Mouse (Mus musculus): ENCODE results near the gene Ginm1. TPM values are rescaled to one million over a fixed set of nuclear protein-coding genes. Genes with fewer than 3 reads are reported as not detected.
"Not testable (repeated sequence)": the region's sequence is repeated elsewhere in the genome, so short reads cannot be mapped to it uniquely, and the experiment has no call there.

Gene Ginm1
- polyA plus RNA-seq, 1 experiment from 2014 or later, result 78.9 TPM

- Histone ChIP-seq H3K4me1 (ENCODE audit: insufficient read depth) (0 out of 2 replicates have a peak, but pooled peaks cover 2% of the 10 kb centered on the region), H3K27me3 (ENCODE audit: insufficient read depth, low read length) (no peaks in the 10 kb centered on the region), H3K4me2 (ENCODE audit: low read depth, low read length) (no peak overlapping the region), H3K36me3 (replicated peaks; ENCODE audit: insufficient read depth, low read length) (peaks cover 59% of the 10 kb centered on the region), H3K9ac (replicated peaks) (no peak overlapping the region), H3K27ac (ENCODE audit: low read depth) (no peak overlapping the region), H3K9me3 (ENCODE audit: low read length) (no peaks in the 10 kb centered on the region), H3K4me3 (ENCODE audit: low read depth, low read length) (no peak overlapping the region)
- TF ChIP-seq CTCF (IDR thresholded peaks at IDR 0.05; ENCODE audit: low read depth), result no peak
- no peak for TF ChIP-seq EP300 (IDR thresholded peaks at IDR 0.05; ENCODE audit: low read depth)
- WGBS (ENCODE audit: insufficient replicate concordance), result 87% methylated on average over 8 of the region's 8 CpGs
- DNase-seq (no peak), ATAC-seq (no peak)
These were observed 17.2 kb downstream of the Ginm1 start for GRCm38 (mm10) chr10:7775421-7775820.

GRCm38 (mm10) chr10:7772769-7773168 is 19.9 kb downstream of the Ginm1 start:
- no peak overlapping the region for H3K9ac ChIP-seq (replicated peaks)
- ATAC-seq (peak; percentile 92), DNase-seq (no peak)
- H3K4me2 ChIP-seq (ENCODE audit: low read depth, low read length), result no peak overlapping the region
- H3K9me3 ChIP-seq (ENCODE audit: low read length), result no peaks in the 10 kb centered on the region
- peak overlapping the region; percentile 40; the same call in 1 of the 2 replicates for H3K27ac ChIP-seq (ENCODE audit: low read depth)
- no peaks in the 10 kb centered on the region for H3K27me3 ChIP-seq (ENCODE audit: insufficient read depth, low read length)
- WGBS (ENCODE audit: insufficient replicate concordance), result 63% methylated on average over 1 of the region's 1 CpGs
- no peaks in the 10 kb centered on the region for H3K4me1 ChIP-seq (ENCODE audit: insufficient read depth)
- peaks cover 58% of the 10 kb centered on the region for H3K36me3 ChIP-seq (replicated peaks; ENCODE audit: insufficient read depth, low read length)
- no peak for TF ChIP-seq EP300 (IDR thresholded peaks at IDR 0.05; ENCODE audit: low read depth)
- TF ChIP-seq CTCF (IDR thresholded peaks at IDR 0.05; ENCODE audit: low read depth), result no peak
- H3K4me3 ChIP-seq (ENCODE audit: low read depth, low read length), result no peak overlapping the region

GRCm38 (mm10) chr10:7772346-7772745 is 20.3 kb downstream of the Ginm1 start:
- Histone ChIP-seq H3K9me3 (ENCODE audit: low read length) (no peaks in the 10 kb centered on the region), H3K4me3 (ENCODE audit: low read depth, low read length) (no peak overlapping the region), H3K9ac (replicated peaks) (no peak overlapping the region), H3K36me3 (replicated peaks; ENCODE audit: insufficient read depth, low read length) (peaks cover 59% of the 10 kb centered on the region), H3K4me2 (ENCODE audit: low read depth, low read length) (no peak overlapping the region), H3K4me1 (ENCODE audit: insufficient read depth) (no peaks in the 10 kb centered on the region), H3K27me3 (ENCODE audit: insufficient read depth, low read length) (no peaks in the 10 kb centered on the region), H3K27ac (ENCODE audit: low read depth) (peak overlapping the region; percentile 30; the same call in 1 of the 2 replicates)
- DNase-seq (no peak), ATAC-seq (peak; percentile 71)
- WGBS (ENCODE audit: insufficient replicate concordance), result 86% methylated on average over 4 of the region's 4 CpGs
- TF ChIP-seq CTCF (IDR thresholded peaks at IDR 0.05; ENCODE audit: low read depth) (no peak), EP300 (IDR thresholded peaks at IDR 0.05; ENCODE audit: low read depth) (no peak)

GRCm38 (mm10) chr10:7757544-7757943 is 35.1 kb downstream of the Ginm1 start:
- Histone ChIP-seq H3K36me3 (replicated peaks; ENCODE audit: insufficient read depth, low read length) (peaks cover 44% of the 10 kb centered on the region), H3K27ac (ENCODE audit: low read depth) (no peak overlapping the region)
- no peak for ATAC-seq

GRCm38 (mm10) chr10:7748752-7749151 is 43.9 kb downstream of the Ginm1 start:
- H3K4me2 ChIP-seq (ENCODE audit: low read depth, low read length), result no peak overlapping the region
- TF ChIP-seq CTCF (IDR thresholded peaks at IDR 0.05; ENCODE audit: low read depth) (no peak), EP300 (IDR thresholded peaks at IDR 0.05; ENCODE audit: low read depth) (no peak)
- WGBS (ENCODE audit: insufficient replicate concordance), result 80% methylated on average over 6 of the region's 6 CpGs

More at GRCm38 (mm10) chr10:7757544-7757943, 35.1 kb downstream of the Ginm1 start:
- Histone ChIP-seq H3K9ac (replicated peaks) (no peak overlapping the region), H3K4me3 (ENCODE audit: low read depth, low read length) (no peak overlapping the region), H3K9me3 (ENCODE audit: low read length) (no peaks in the 10 kb centered on the region), H3K27me3 (ENCODE audit: insufficient read depth, low read length) (no peaks in the 10 kb centered on the region), H3K4me1 (ENCODE audit: insufficient read depth) (no peaks in the 10 kb centered on the region), H3K4me2 (ENCODE audit: low read depth, low read length) (no peak overlapping the region)
- no peak for DNase-seq
- TF ChIP-seq EP300 (IDR thresholded peaks at IDR 0.05; ENCODE audit: low read depth), result no peak
- TF ChIP-seq CTCF (IDR thresholded peaks at IDR 0.05; ENCODE audit: low read depth), result no peak
- 60% methylated on average over 2 of the region's 2 CpGs for WGBS (ENCODE audit: insufficient replicate concordance)

GRCm38 (mm10) chr10:7745528-7745927 is 47.1 kb downstream of the Ginm1 start:
- WGBS (ENCODE audit: insufficient replicate concordance), result 78% methylated on average over 6 of the region's 6 CpGs
- not testable (repeated sequence) for H3K9me3 ChIP-seq (ENCODE audit: low read length); H3K27me3 ChIP-seq (ENCODE audit: insufficient read depth, low read length); H3K27ac ChIP-seq (ENCODE audit: low read depth); H3K4me1 ChIP-seq (ENCODE audit: insufficient read depth); ATAC-seq; H3K4me2 ChIP-seq (ENCODE audit: low read depth, low read length); H3K4me3 ChIP-seq (ENCODE audit: low read depth, low read length); H3K9ac ChIP-seq (replicated peaks); DNase-seq
- peaks cover 36% of the 10 kb centered on the region for H3K36me3 ChIP-seq (replicated peaks; ENCODE audit: insufficient read depth, low read length)

More at GRCm38 (mm10) chr10:7748752-7749151, 43.9 kb downstream of the Ginm1 start:
- Histone ChIP-seq H3K4me1 (ENCODE audit: insufficient read depth) (no peaks in the 10 kb centered on the region), H3K27ac (ENCODE audit: low read depth) (no peak overlapping the region), H3K9me3 (ENCODE audit: low read length) (no peaks in the 10 kb centered on the region), H3K36me3 (replicated peaks; ENCODE audit: insufficient read depth, low read length) (peaks cover 43% of the 10 kb centered on the region), H3K4me3 (ENCODE audit: low read depth, low read length) (no peak overlapping the region), H3K27me3 (ENCODE audit: insufficient read depth, low read length) (no peaks in the 10 kb centered on the region), H3K9ac (replicated peaks) (no peak overlapping the region)
- ATAC-seq (no peak), DNase-seq (no peak)

- ATAC-seq, result no peak
- Histone ChIP-seq H3K4me3 (ENCODE audit: low read depth, low read length) (no peak overlapping the region), H3K9me3 (ENCODE audit: low read length) (no peaks in the 10 kb centered on the region)
These were observed 54.7 kb downstream of the Ginm1 start for GRCm38 (mm10) chr10:7737914-7738313.

More at GRCm38 (mm10) chr10:7737914-7738313, 54.7 kb downstream of the Ginm1 start:
- H3K27ac ChIP-seq (ENCODE audit: low read depth), result no peak overlapping the region
- peaks cover 5% of the 10 kb centered on the region; the same call in 1 of the 2 replicates for H3K36me3 ChIP-seq (replicated peaks; ENCODE audit: insufficient read depth, low read length)
- 54% methylated on average over 3 of the region's 3 CpGs for WGBS (ENCODE audit: insufficient replicate concordance)
- no peak for DNase-seq
- H3K4me1 ChIP-seq (ENCODE audit: insufficient read depth), result peaks cover 6% of the 10 kb centered on the region
- no peak for TF ChIP-seq EP300 (IDR thresholded peaks at IDR 0.05; ENCODE audit: low read depth)
- no peak for TF ChIP-seq CTCF (IDR thresholded peaks at IDR 0.05; ENCODE audit: low read depth)
- H3K27me3 ChIP-seq (ENCODE audit: insufficient read depth, low read length), result no peaks in the 10 kb centered on the region
- H3K9ac ChIP-seq (replicated peaks), result no peak overlapping the region
- H3K4me2 ChIP-seq (ENCODE audit: low read depth, low read length), result no peak overlapping the region
